Mouse (Mus musculus): ENCODE results near the gene Fbxo31.
"Not testable (repeated sequence)": the region's sequence is repeated elsewhere in the genome, so short reads cannot be mapped to it uniquely, and the experiment has no call there.

The Fbxo31 gene

DNA sequence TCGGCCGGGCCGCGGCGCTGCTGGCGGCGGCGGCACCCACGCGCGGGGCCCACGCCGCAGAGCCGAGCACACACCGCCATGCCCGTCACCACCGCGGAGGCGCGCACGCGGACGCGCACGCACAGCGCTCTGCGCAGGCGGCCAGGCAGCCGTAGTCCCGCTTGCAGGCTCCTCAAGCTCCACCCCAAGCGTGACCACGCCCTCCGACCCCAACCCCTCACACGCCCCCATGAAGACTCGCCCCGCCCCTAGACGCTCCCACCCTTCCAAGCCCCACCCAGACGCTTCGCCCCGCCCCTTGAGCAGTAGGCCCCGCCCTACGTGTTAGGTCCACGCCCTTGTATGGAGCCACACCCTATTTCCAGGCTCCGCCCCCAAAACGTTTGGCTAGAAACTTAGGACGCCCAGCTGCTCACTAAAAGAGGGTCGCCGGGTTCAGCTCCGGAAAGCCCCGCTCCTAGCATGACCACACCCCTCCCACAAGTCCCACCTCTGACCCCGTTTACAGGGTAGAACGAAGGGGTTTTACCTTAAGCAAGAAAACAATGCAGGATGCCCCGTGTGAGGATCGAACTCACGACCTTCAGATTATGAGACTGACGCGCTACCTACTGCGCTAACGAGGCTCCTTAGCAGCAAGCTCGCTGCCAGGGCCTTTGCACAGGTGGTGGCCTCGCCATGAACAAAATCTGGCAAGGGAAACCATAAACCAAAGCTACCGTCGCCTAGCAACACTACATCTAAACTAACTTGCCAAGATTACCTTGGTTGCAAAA is at the start of gene Fbxo31:
Fbxo31 (minus strand) TSS at position 131 of the 776 bp plus-strand sequence.
- DNase-seq (ENCODE audit: low spot score): peak; percentile 98

- DNase-seq (ENCODE audit: low spot score): no peak
Measured at GRCm38 (mm10) chr8:121623043-121623442, 44.4 kb upstream of the Fbxo31 start.

DNA sequence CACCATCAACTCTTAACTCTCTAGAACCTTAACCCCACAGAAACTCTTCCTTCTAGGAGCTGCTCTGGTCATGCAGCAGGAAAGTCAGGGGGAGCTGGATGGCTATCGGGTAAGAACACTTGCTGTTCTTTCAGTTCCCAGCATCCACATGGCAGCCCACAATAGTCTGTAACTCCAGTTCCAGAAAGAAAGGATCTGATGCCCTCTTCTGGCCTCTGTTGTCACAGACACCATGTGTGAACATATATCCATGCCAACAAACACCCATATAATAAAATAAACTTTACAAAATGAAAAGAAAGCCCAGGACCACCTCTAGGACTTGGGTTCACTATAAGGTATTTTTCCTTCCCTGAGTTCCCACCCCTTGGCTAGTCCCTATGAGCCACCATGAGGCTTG is 43.3 kb upstream of the Fbxo31 start:
- no peak for DNase-seq (ENCODE audit: low spot score)

- DNase-seq (ENCODE audit: low spot score): no peak
Measured at GRCm38 (mm10) chr8:121620801-121621516, 42.4 kb upstream of the Fbxo31 start.

- no peak for DNase-seq (ENCODE audit: low spot score)
Measured at GRCm38 (mm10) chr8:121619401-121619995, 40.9 kb upstream of the Fbxo31 start.

- no peak for DNase-seq (ENCODE audit: low spot score)
Measured at GRCm38 (mm10) chr8:121613419-121613818, 34.8 kb upstream of the Fbxo31 start.

- DNase-seq (ENCODE audit: low spot score): no peak
Measured at GRCm38 (mm10) chr8:121609916-121610315, 31.3 kb upstream of the Fbxo31 start.

DNA sequence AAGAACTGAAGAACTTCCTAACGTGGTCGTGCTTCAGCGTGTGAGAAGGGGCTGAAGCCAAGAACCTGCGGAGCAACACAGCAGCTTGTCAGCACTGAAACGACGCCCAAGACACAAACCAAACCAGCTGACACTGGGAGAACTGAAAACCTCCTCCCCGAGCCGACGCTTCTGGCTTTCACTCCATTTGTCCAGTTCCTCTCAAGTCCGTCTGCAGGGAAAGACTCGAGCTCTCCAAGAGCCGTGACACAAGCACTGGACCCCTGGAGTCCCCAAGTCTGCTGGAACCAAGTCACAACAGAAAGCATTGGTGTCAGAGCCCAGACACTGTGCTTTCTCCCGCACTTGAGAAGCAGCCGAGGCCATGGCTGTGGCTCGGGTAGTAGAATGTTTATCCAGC is 30.6 kb upstream of the Fbxo31 start:
- DNase-seq (ENCODE audit: low spot score): no peak

DNA sequence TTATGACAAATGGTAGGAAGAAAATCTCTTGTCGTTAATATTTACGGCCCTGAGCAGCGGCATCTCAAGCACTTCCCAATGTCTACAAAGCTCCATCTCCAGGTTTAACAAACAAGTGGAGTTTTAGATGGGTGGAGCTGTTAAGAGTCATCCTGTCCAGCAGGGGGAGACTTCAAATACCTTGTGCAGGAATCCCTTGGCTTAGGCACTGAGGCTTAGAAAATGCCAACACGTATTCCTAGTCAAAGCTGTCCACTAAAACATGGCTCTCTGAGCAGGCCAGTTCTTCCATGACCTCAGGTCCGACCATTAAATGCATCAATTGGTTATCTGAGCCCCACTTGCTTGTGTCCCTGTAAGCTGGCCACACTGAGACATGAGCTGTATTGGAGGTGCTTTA is 29.1 kb upstream of the Fbxo31 start:
- no peak for DNase-seq (ENCODE audit: low spot score)

DNA sequence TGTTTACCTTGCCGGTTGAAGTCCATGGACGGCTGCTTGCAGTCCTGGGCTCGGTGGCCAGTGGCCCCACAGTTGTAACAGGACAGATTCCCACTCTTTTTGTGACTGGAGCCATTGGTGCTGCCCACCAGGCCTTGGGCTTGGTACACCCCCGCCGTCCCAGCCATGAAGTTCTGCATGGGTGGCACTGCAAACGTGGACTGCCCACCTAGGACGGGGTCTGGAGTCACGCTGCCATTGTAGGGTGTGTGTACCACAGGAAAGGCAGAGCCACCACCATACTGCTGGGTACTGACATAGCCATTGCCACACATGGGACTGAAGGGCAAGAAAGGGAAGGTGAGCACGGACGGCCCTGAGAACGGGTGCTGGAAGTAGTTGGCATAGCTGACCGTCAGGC is 25.2 kb upstream of the Fbxo31 start:
- no peak for DNase-seq (ENCODE audit: low spot score)

- DNase-seq (ENCODE audit: low spot score): peak; percentile 52
Measured at GRCm38 (mm10) chr8:121602860-121603259, 24.3 kb upstream of the Fbxo31 start.

DNA sequence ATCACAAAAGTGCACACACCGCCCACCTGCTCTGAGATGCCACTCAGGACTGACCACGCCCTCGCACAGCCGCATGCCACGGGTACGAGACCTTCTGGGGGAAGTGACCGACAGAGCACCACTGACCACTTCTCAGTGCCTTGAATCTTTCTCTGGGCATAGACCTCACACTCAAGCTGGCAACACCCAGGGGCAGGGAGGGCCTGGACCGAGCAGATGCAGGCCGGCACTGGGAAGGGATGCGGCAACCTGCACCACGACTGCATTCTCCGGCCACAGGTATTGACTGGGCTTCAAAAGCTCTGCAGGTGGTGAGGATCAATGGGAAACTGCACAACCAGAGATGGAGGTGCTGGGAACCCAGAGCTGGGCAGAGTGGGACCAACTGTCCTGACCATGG is 23.8 kb upstream of the Fbxo31 start:
- no peak for DNase-seq (ENCODE audit: low spot score)

DNA sequence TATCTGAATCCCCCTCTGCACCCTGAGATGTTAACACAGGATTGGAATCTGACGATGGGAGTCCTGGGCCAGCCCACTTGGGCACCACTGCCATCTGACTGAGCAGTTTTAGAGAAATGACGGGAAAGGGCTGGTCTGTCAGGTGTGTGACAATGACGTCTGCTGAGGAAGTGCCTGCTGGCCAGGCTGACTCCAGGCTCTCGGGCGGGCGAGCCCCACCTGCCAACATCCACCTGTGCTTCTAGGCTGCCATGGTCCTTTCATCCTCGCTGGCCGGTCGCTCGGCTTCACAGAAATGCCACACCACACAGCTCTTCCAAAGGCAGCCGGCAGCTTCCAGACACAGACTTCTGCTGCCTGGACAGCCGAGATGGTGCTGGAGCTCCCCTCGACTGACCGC is 21.2 kb upstream of the Fbxo31 start:
- DNase-seq (ENCODE audit: low spot score): no peak

- DNase-seq (ENCODE audit: low spot score): peak; percentile 63
Measured at GRCm38 (mm10) chr8:121598892-121599291, 20.3 kb upstream of the Fbxo31 start.

- DNase-seq (ENCODE audit: low spot score): no peak
Measured at GRCm38 (mm10) chr8:121598190-121598589, 19.6 kb upstream of the Fbxo31 start.

DNA sequence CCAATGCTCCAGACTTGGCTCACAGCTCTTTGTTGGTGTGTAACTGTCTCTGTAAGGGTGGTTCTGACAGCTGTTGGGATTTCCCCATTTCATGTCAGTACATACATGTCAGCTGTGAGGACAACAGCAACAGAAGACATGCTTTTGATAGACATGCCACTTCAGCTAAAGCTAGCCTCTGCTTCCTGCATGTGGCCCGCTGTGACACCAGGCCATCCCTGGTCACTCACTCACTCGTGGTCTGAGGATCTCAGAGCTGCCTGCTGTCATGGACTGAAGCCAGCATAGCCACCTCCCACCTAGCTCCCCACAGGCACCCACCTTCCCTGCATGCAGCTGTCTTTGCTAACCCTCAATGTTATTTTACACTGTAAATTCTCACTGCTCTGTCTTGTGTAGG is 18.9 kb upstream of the Fbxo31 start:
- not testable (repeated sequence) for DNase-seq (ENCODE audit: low spot score)

- DNase-seq (ENCODE audit: low spot score): no peak
Measured at GRCm38 (mm10) chr8:121593983-121594382, 15.4 kb upstream of the Fbxo31 start.

GRCm38 (mm10) chr8:121593293-121593692 is 14.7 kb upstream of the Fbxo31 start:
- no peak for DNase-seq (ENCODE audit: low spot score)

DNA sequence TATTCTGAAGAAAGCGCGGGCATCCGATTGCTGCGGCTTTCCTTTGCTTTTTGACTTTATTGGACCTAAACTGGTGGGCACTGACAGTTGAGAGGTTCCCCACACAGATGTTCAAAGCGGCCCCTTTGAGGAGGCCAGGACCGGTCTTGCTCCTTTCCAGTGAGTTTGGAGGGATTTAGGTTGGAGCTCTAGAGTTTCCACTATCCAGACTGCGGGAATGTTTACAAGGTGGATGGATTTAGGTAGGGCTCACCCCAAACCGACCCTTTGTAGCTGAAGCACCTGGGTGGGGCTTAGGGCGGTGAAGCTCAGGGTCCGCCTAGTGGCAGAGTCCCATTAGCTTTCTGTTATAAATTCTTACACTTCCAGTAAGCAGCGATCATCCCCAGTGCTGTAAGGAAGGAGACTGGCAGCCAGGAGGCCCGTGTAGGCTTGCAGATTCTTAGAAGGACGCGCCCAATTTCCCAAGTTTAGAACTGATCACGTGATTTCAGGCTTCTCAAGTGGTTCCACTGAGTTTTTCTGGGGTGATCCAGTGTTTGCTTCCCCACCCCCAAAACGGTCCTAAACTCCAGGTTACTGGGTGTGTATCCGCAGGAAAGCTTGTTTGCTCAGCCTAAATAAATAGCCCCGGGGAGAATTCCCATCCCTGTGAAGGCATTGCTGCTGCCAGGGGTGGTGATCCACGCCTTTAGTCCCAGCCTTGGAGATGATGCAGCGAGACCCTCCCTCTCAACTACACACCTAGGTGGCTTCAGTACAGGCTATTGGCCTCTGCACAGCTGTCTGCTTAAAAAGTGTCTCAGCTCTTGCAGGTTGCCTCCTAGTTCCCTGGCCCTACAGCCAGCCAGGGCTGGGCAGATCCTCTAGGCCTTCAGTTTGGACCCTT is 12.8 kb upstream of the Fbxo31 start:
- peak; percentile 45 for DNase-seq (ENCODE audit: low spot score)

GRCm38 (mm10) chr8:121590203-121591177 is 11.9 kb upstream of the Fbxo31 start, which contains the start of gene Map1lc3b:
Gene Map1lc3b, plus strand, starts transcription at chr8:121590361.
- peak; percentile 89 for DNase-seq (ENCODE audit: low spot score)

All from yolk sac, embryonic 10.5 days (tissue).